16 mouse cellular contexts compared by ENCODE assay signal in genomic region chr14:120353211-120353610, GRCm38 (mm10).
DNase-seq lines count a peak whose midpoint lies in the region; ATAC-seq and TF ChIP-seq lines count a peak whose summit lies in the region.
"Had no signal": no experiment of that assay in that cellular context is flagged by ENCODE, and none has a peak within 500 bp of the region (broad histone marks: within the 10 kb centered on the region; RNA-seq: fewer than 3 reads in every experiment).

No protein-coding gene starts in this region.

- H3K4me1 ChIP-seq in heart, embryonic 10.5 days, result peaks cover 61% of the 10 kb centered on the region
- peaks cover 39% of the 10 kb centered on the region for H3K4me1 ChIP-seq in limb, embryonic 12.5 days (replicated peaks)
- peaks cover 19% of the 10 kb centered on the region for H3K4me1 ChIP-seq in limb, embryonic 10.5 days
- H3K4me1 ChIP-seq in embryonic facial prominence, embryonic 10.5 days, result peaks cover 49% of the 10 kb centered on the region
- H3K4me1 ChIP-seq in heart, postnatal 0 days (ENCODE audit: control insufficient read depth, insufficient read depth), result peaks cover 64% of the 10 kb centered on the region

- H3K9me3 ChIP-seq in heart, embryonic 10.5 days, result no peaks in the 10 kb centered on the region
- no peaks in the 10 kb centered on the region for H3K9me3 ChIP-seq in limb, embryonic 12.5 days
- H3K9me3 ChIP-seq in limb, embryonic 10.5 days (replicated peaks), result no peaks in the 10 kb centered on the region
- H3K9me3 ChIP-seq in embryonic facial prominence, embryonic 10.5 days, result peaks cover 6% of the 10 kb centered on the region; the same call in 1 of the 2 replicates
- no peaks in the 10 kb centered on the region for H3K9me3 ChIP-seq in heart, postnatal 0 days (replicated peaks; ENCODE audit: control insufficient read depth, low read length)
- H3K9me3 ChIP-seq: hindbrain, embryonic 12.5 days; megakaryocyte, embryonic 14.5 days had no signal

- DNase-seq in heart, embryonic 10.5 days (ENCODE audit: low spot score), result peak; percentile 79
- DNase-seq in heart, adult 8-10 months (ENCODE audit: low spot score), result no peak
- DNase-seq in limb, embryonic 10.5 days (ENCODE audit: low spot score), result no peak
- no peak for DNase-seq in embryonic facial prominence, embryonic 10.5 days (ENCODE audit: low spot score)
- DNase-seq in heart, postnatal 0 days (ENCODE audit: low spot score), result no peak
- no peak for DNase-seq in adrenal gland, postnatal 14 days
- DNase-seq in embryo, embryonic 11 days, result no peak
- DNase-seq: B cell, adult 2 months; cerebellum, postnatal 14 days; gastrocnemius, postnatal 10 days; kidney, adult 18-20 months had no signal

- H3K36me3 ChIP-seq in heart, embryonic 10.5 days, result peaks cover 4% of the 10 kb centered on the region; the same call in 1 of the 2 replicates
- peaks cover 17% of the 10 kb centered on the region; the same call in 1 of the 2 replicates for H3K36me3 ChIP-seq in limb, embryonic 12.5 days
- H3K36me3 ChIP-seq in limb, embryonic 10.5 days, result peaks cover 15% of the 10 kb centered on the region
- H3K36me3 ChIP-seq in embryonic facial prominence, embryonic 10.5 days (replicated peaks), result peaks cover 24% of the 10 kb centered on the region
- no peaks in the 10 kb centered on the region for H3K36me3 ChIP-seq in heart, postnatal 0 days (replicated peaks; ENCODE audit: control insufficient read depth, insufficient read depth, low read length)
- H3K36me3 ChIP-seq: hindbrain, embryonic 12.5 days had no signal

- TF ChIP-seq EP300 in heart, postnatal 0 days (IDR thresholded peaks at IDR 0.05; ENCODE audit: low read depth), result no peak

- TF ChIP-seq CTCF in heart, postnatal 0 days (IDR thresholded peaks at IDR 0.05; ENCODE audit: low read depth), result no peak

- no peak overlapping the region for H3K4me2 ChIP-seq in limb, embryonic 12.5 days
- H3K4me2 ChIP-seq in heart, postnatal 0 days (ENCODE audit: low read depth, low read length), result peak overlapping the region; percentile 37
- H3K4me2 ChIP-seq: hindbrain, embryonic 12.5 days had no signal

- no peak overlapping the region for H3K4me3 ChIP-seq in heart, embryonic 10.5 days
- H3K4me3 ChIP-seq in limb, embryonic 12.5 days (replicated peaks), result no peak overlapping the region
- no peak overlapping the region for H3K4me3 ChIP-seq in limb, embryonic 10.5 days
- H3K4me3 ChIP-seq in embryonic facial prominence, embryonic 10.5 days, result no peak overlapping the region
- H3K4me3 ChIP-seq in heart, postnatal 0 days (ENCODE audit: low read depth, low read length), result no peak overlapping the region
- H3K4me3 ChIP-seq: hindbrain, embryonic 12.5 days had no signal

- no peak for ATAC-seq in limb, embryonic 12.5 days (ENCODE audit: insufficient number of reproducible peaks, insufficient read depth, low FRiP score, low TSS enrichment, low read depth)
- ATAC-seq in heart, postnatal 0 days (ENCODE audit: insufficient read depth, low read depth), result no peak
- ATAC-seq: forebrain, embryonic 14.5 days had no signal

- H3K27me3 ChIP-seq in heart, embryonic 10.5 days (ENCODE audit: insufficient read depth, poor library complexity, severe bottlenecking), result no peaks in the 10 kb centered on the region
- H3K27me3 ChIP-seq in limb, embryonic 12.5 days, result no peaks in the 10 kb centered on the region
- H3K27me3 ChIP-seq in limb, embryonic 10.5 days (ENCODE audit: low read depth, poor library complexity, severe bottlenecking), result no peaks in the 10 kb centered on the region
- H3K27me3 ChIP-seq in embryonic facial prominence, embryonic 10.5 days (replicated peaks; ENCODE audit: low read depth, poor library complexity, severe bottlenecking), result no peaks in the 10 kb centered on the region
- no peaks in the 10 kb centered on the region for H3K27me3 ChIP-seq in heart, postnatal 0 days (ENCODE audit: control insufficient read depth, insufficient read depth, low read length)
- H3K27me3 ChIP-seq: megakaryocyte, embryonic 14.5 days had no signal

- peak overlapping the region; percentile 77 for H3K27ac ChIP-seq in heart, embryonic 10.5 days
- H3K27ac ChIP-seq in limb, embryonic 12.5 days, result peak overlapping the region; percentile 83
- H3K27ac ChIP-seq in limb, embryonic 10.5 days, result no peak overlapping the region
- H3K27ac ChIP-seq in embryonic facial prominence, embryonic 10.5 days (replicated peaks), result peak overlapping the region; percentile 58
- peak overlapping the region; percentile 71 for H3K27ac ChIP-seq in heart, postnatal 0 days (ENCODE audit: low read depth)
- H3K27ac ChIP-seq: hindbrain, embryonic 12.5 days; liver, embryonic 14.5 days had no signal

- WGBS in heart, embryonic 10.5 days, result 30% methylated on average over 11 of the region's 11 CpGs
- WGBS in limb, embryonic 12.5 days, result 68% methylated on average over 11 of the region's 11 CpGs
- WGBS in limb, embryonic 10.5 days, result 76% methylated on average over 11 of the region's 11 CpGs
- 86% methylated on average over 11 of the region's 11 CpGs for WGBS in embryonic facial prominence, embryonic 10.5 days
- 12% methylated on average over 11 of the region's 11 CpGs for WGBS in heart, postnatal 0 days

- no peak overlapping the region for H3K9ac ChIP-seq in limb, embryonic 12.5 days (replicated peaks)
- H3K9ac ChIP-seq in heart, postnatal 0 days (replicated peaks; ENCODE audit: low read depth, low read length), result peak overlapping the region; percentile 21; the same call in 1 of the 2 replicates
- H3K9ac ChIP-seq: hindbrain, embryonic 12.5 days; liver, embryonic 14.5 days had no signal
